Mouse (Mus musculus): ENCODE results near the gene Mroh2a.

The Mroh2a gene

DNA sequence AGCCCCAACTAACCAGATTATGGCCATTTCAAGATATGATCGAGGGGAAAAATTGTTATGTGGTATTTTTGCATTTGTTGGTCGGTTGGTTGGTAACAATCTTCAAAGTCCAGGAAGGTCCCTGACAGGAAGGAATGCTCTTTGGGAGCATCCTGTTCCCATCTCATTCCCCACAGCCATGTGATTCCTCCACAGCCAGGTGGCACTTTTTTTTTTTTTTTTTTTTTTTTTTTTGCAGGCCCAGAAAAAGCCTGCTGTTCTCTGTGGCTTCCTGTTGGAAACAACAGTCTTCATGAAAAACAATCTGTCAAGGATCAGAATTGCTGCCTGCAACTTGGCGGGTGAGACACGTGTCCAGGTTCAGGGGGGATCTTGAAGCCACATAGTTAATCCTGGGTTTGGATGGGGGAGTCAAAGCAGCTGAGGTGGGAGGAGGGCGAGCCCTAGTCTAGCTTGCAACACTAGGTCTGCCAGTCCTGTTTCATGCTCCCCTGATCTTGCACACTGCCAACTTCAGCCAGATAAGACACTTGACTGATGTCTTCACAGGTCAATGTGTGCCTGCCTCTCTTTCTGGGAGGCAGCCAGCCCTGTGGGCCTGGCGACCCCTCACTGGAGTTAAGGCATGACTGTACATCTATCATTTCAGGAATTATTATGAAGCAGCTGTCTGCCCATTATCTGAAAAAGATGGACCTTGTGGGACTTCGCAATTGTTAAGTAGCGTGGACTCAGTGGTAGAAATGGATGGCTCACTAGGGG, 32.3 kb downstream of the Mroh2a start:
- no peak for DNase-seq (ENCODE audit: low spot score in 2 of 2)

DNA sequence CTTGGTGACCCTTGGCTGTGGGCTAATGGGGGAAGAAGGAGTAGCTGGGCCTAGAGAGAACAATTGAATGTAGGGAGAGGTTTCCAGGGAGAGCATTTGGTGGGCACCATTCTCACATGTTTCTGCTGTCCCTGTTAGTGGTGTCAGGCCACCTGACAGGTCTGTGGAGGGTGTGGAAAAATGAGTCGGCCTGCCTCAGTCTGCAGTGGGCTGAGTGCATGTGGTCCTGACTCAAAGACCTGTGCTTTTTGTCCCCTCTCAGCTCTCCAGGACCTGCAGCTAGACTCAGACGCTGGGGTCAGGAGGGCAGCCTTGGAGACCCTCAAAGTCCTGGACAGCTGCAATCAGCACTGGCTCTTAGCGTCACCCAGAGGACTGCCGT, 32.8 kb downstream of the Mroh2a start:
- DNase-seq (ENCODE audit: low spot score in 2 of 2), result no peak

- DNase-seq (ENCODE audit: low spot score in 2 of 2), result no peak
Observed at GRCm38 (mm10) chr1:88260114-88260513, 33.3 kb downstream of the Mroh2a start.

DNA sequence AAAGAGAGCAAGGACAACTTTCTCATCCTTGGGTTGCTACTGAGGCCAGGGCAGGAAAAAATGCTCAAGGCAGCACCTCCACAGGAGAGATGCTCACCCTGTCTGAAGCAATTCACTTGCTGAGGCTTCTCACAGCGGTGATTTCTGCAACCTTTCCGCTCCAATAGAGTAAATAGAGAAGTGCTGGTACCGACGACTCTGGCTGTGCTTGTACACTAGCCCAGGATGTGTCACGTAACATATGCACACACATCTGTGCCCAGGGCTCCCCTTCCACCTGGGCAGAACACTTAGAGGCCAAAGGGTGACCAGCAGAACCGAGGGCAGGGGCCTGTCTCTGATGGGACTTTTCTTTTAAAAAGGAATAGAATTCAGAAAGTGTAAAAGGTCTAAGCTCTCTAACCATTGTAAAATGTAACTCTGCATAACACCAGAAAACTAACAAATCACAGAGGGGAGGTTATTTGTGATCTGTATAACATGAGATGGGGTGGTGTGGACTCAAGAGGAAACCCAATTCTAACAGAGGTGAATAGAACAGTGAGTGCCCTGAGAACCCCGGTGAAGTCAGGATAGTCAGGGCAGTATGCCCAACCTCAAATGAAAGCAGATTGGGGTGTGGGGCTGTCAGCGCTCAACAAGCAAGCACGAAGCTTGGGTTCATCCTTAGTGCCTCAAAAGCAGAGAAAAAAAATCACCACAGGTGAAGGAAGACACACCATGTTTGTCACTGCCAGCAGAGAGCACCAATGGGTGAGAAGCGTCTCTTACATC, 34.0 kb downstream of the Mroh2a start:
- no peak for DNase-seq (ENCODE audit: low spot score in 2 of 2)

- DNase-seq (ENCODE audit: low spot score in 2 of 2), result no peak
Observed at GRCm38 (mm10) chr1:88261706-88262105, 34.9 kb downstream of the Mroh2a start.

DNA sequence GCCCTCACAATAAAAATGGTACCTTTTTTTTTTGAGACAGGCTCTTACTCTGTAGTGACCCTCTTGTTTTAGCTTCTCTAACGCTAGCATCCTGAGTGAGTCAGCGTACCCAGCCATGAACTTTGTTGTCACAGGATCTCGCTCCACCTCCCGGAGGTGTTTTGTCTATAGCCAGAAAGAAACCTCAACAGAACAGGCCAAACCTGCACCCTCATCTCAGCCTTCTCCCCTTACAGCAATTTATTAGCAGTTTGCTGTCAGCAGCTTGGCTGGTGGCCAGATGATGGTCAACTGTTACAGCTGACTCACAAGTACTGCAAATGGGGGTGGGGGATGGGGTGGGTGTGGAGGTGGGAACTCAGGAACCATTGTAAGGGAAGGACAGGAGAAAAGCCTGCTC, 35.5 kb downstream of the Mroh2a start:
- no peak for DNase-seq (ENCODE audit: low spot score in 2 of 2)

- no peak for DNase-seq (ENCODE audit: low spot score in 2 of 2)
Observed at GRCm38 (mm10) chr1:88262961-88263360, 36.2 kb downstream of the Mroh2a start.

GRCm38 (mm10) chr1:88263778-88264177, 37.0 kb downstream of the Mroh2a start:
- no peak for DNase-seq (ENCODE audit: low spot score in 2 of 2)

GRCm38 (mm10) chr1:88264237-88264868, 37.6 kb downstream of the Mroh2a start:
- no peak for DNase-seq (ENCODE audit: low spot score in 2 of 2)

DNA sequence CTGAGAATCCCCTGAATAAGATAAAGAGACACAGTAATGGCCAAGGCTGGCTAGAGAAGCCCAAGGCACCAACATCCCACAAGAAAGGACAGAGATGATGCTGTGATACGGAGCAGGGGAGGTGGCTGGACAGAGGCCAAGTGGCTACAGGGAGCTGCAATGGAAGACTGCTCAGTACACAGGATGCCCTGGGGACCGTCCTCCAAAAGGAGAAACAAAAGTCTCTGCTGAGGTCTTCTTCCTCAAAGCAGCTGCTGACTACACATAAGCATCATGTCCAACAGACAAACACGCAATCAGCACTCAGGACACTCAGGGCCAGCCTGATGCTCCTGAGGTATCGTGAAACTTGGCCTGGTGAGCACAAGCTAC, 38.1 kb downstream of the Mroh2a start:
- no peak for DNase-seq (ENCODE audit: low spot score in 2 of 2)

DNA sequence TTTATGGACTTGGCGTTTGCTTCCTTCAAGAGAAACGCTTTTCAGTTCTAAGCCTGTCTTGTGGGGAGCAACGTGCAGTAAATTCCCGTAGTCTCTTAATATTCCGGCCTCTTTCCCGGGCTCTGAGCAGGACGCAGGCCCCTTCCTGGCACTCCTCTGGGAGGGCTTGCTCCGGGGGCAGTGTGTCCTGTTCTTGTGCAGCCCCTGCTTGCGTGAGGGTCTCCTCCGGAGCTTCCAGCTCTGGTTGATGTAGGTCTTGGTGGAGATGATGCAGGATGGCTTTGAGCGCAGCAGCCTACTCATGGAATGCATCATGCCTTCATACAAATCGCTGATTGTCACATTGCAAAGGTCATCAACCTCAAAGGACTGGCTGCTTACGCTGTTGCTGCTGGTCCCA, 39.3 kb downstream of the Mroh2a start:
- DNase-seq (ENCODE audit: low spot score in 2 of 2), result no peak

GRCm38 (mm10) chr1:88267489-88267888, 40.7 kb downstream of the Mroh2a start:
- no peak for DNase-seq (ENCODE audit: low spot score in 2 of 2)

GRCm38 (mm10) chr1:88268070-88268469, 41.3 kb downstream of the Mroh2a start:
- DNase-seq (ENCODE audit: low spot score in 2 of 2), result no peak

GRCm38 (mm10) chr1:88269539-88270309, 42.9 kb downstream of the Mroh2a start:
- DNase-seq (ENCODE audit: low spot score in 2 of 2), result no peak

DNA sequence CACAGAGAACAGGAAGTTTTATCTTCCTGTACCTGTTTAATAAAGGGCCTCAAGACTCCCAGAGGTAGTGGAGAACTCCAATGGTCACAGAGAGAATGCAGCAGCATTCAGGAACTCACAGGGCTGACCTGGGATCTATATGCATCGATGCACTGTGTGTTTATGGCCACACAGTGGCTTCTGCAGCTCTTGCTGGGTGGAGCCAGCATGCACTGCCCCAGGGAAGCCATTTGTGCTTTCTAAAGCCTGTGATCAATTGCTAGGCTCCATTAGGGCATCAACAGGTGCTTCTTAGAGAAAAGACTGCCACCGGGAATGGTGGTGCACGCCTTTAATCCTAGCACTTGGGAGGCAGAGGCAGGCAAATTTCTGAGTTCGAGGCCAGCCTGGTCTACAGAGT, 46.1 kb downstream of the Mroh2a start:
- DNase-seq (ENCODE audit: low spot score in 2 of 2), result no peak

- DNase-seq (ENCODE audit: low spot score in 2 of 2), result peak; percentile 7 to 11
Observed at GRCm38 (mm10) chr1:88273326-88273725, 46.5 kb downstream of the Mroh2a start.

DNA sequence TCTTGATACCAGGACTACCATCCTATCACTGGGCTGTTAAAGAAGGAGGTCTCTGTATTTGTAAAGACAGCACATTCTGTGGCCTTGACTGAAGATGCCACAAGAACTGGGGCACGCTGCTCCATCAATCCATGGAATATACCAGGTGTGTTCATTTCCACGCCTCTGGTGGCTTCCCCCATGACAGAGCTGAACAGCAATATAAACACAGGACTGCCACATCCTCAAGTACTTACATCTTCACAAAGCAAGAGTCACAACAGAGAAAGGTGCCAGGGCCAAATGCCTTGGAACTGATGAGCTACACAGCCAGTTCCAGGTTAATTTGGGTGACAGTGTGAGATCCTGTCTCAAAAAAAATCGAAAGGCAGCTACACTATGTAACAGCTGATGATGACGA, 47.0 kb downstream of the Mroh2a start:
- DNase-seq (ENCODE audit: low spot score in 2 of 2), result peak in 1 of 2 experiments; percentile 3

GRCm38 (mm10) chr1:88274371-88275077, 47.7 kb downstream of the Mroh2a start:
- peak in 1 of 2 experiments; percentile 12 for DNase-seq (ENCODE audit: low spot score in 2 of 2)

DNA sequence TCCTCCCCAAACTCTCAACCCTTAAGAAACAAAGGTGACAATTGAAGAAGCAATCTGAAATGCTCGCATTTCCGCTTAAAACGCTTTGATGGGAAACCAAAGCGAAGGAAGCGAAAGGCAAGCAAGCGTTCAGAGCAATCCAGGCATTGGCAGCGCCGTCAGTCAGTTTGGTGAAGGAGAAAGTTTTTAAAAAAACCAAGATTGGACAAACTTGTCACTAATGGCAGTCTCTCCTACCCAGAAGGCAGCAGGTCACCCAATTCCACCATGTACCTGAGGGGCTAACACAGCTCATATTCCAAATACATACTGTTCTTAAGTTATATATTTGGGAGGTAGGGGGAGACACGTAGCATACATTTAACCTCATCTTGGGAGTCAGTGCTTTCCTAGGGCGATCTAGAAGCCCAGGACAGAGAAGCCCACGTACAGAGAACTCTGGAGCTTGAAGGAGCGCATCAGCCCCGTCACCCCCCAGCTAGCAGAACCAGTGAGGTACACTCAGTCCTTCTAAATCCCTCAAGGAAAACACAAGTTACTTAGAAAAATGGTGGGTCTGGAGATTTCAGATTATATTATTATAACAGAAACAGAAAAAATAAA, 48.4 kb downstream of the Mroh2a start:
- DNase-seq (ENCODE audit: low spot score in 2 of 2), result no peak

DNA sequence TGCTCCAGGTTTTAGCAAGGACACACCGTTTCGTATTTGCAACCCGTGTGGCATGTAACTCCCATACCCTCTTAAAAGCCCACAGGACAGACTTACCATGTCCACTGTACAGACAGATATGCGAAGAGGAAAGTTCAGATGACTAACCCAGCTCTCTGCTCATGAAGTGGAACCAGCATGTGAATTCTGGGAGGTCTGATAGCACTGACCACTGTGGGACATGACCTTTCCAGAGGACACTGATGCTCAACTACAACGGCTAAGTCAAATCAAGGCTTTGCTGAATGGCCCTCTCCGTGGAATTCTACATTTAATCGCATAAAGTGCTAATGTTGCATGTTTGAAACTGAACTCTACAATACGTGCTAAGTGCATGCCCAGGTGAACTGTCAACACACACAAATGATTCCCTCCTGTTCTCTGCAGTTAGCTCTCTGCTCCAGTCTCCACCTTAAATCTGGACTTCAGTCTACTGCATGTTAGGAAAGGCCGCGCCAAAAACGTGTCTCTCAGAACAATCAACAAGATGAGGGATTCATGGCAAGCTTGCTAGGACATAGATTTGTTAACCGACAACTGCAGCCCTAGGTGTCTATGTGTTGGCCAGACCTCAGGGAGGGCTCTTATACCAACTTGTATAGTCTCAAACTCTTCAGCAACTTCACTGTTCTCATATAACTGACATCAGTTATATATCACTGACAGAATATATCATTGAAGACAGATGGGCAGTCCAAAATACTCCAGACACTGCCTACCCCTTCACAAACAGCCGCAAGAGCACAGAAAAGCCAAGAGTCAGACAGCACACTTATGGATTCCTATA, 49.1 kb downstream of the Mroh2a start:
- peak in 1 of 2 experiments; percentile 17 for DNase-seq (ENCODE audit: low spot score in 2 of 2)

All from frontal cortex, postnatal 10 days (tissue).